Mouse (Mus musculus): ENCODE data around the gene Ace2.

DNA sequence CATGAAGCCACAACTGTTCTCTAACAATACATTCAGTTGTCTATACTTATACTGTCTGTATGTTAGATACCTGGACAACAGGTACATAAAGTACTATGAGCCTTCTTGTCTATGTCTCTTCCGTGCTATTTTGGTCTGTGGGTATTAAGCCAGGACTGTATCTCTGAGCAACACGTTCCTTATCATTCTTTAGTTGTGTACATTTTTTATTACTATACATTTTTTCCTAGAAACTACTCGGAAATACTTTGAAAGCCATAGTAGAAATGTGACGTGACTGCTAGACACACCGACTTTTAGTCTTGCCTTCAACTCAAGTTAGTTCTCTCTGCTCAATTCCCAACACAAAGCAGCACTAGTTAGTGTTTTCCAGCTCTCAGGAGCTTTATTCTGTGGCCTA is 45.7 kb upstream of the Ace2 start:
- TF ChIP-seq POLR2A (IDR thresholded peaks at IDR 0.05; ENCODE audit: insufficient read depth, low read length): no peak
- no peak for TF ChIP-seq CTCF (IDR thresholded peaks at IDR 0.05; ENCODE audit: low read depth, low read length)
- no peak for TF ChIP-seq EP300 (IDR thresholded peaks at IDR 0.05; ENCODE audit: insufficient read depth, low read depth, low read length)
